Mouse (Mus musculus) cortical plate, adult 2 months (tissue): ENCODE data around the gene Adgrg3. TPM values are rescaled to one million over a fixed set of nuclear protein-coding genes. Genes with fewer than 3 reads are reported as not detected.
"Not testable (repeated sequence)": the region's sequence is repeated elsewhere in the genome, so short reads cannot be mapped to it uniquely, and the experiment has no call there.

ENCODE experiments used
- H3K27ac ChIP-seq: fragments of 200-500 bp; 2 replicates; pipeline ENCODE4 v1.5.1; 2012; ENCODE audit warnings: low read length, control low read depth, inconsistent platforms; ENCODE audit not compliant: insufficient read depth
- H3K4me1 ChIP-seq: fragments of 200-500 bp; 2 replicates; pipeline ENCODE4 v1.6.1; 2011; ENCODE audit warnings: low read length; ENCODE audit not compliant: control insufficient read depth, insufficient read depth
- H3K4me3 ChIP-seq: fragments of 200-500 bp; 2 replicates; pipeline ENCODE4 v1.5.1; 2011; ENCODE audit warnings: mild to moderate bottlenecking, low read length, control low read depth; ENCODE audit not compliant: insufficient read depth
- CTCF ChIP-seq: fragments of 200-500 bp; IDR thresholded peaks from 2 replicates; pipeline ENCODE4 v1.5.1; 2011; ENCODE audit warnings: mild to moderate bottlenecking, control low read depth, low read length; ENCODE audit not compliant: insufficient read depth; ENCODE audit errors: extremely low read depth
- POLR2A ChIP-seq: fragments of 200-500 bp; IDR thresholded peaks from 2 replicates; pipeline ENCODE4 v1.6.1; 2011; ENCODE audit warnings: mild to moderate bottlenecking, low read length, control low read depth; ENCODE audit not compliant: insufficient read depth; ENCODE audit errors: extremely low read depth
- polyA plus RNA-seq: library from polyadenylated mRNA; depleted of rRNA; stranded (reverse); fragments of >200 nt; gene quantifications from 2 replicates; pipeline ENCODE4 v1.2.3, GENCODE M21; 2012

The Adgrg3 gene
- polyA plus RNA-seq, 1 experiment: 0.40 TPM

- H3K4me1 ChIP-seq: no peaks in the 10 kb centered on the region
- no peak for TF ChIP-seq POLR2A
- no peak for TF ChIP-seq CTCF
- no peak overlapping the region for H3K27ac ChIP-seq
- H3K4me3 ChIP-seq: no peak overlapping the region
These were observed 2.8 kb downstream of the Adgrg3 start for GRCm38 (mm10) chr8:95020293-95020777.

GRCm38 (mm10) chr8:95020821-95021220 is 3.3 kb downstream of the Adgrg3 start:
- H3K4me1 ChIP-seq: no peaks in the 10 kb centered on the region
- H3K4me3 ChIP-seq: no peak overlapping the region
- TF ChIP-seq CTCF: no peak
- no peak for TF ChIP-seq POLR2A
- H3K27ac ChIP-seq: no peak overlapping the region

GRCm38 (mm10) chr8:95023201-95023600 is 5.7 kb downstream of the Adgrg3 start:
- H3K27ac ChIP-seq: no peak overlapping the region
- no peaks in the 10 kb centered on the region for H3K4me1 ChIP-seq
- no peak overlapping the region for H3K4me3 ChIP-seq
- TF ChIP-seq CTCF (no peak), POLR2A (no peak)

- TF ChIP-seq CTCF: no peak
- no peak for TF ChIP-seq POLR2A
- H3K4me3 ChIP-seq: no peak overlapping the region
These were observed 6.9 kb downstream of the Adgrg3 start for GRCm38 (mm10) chr8:95024387-95024786.

GRCm38 (mm10) chr8:95025421-95025820 is 7.9 kb downstream of the Adgrg3 start:
- Histone ChIP-seq H3K4me3 (no peak overlapping the region), H3K27ac (no peak overlapping the region), H3K4me1 (no peaks in the 10 kb centered on the region)
- TF ChIP-seq POLR2A (no peak), CTCF (peak; percentile 28; the same call in 1 of the 2 replicates)

More at GRCm38 (mm10) chr8:95024387-95024786, 6.9 kb downstream of the Adgrg3 start:
- no peaks in the 10 kb centered on the region for H3K4me1 ChIP-seq
- H3K27ac ChIP-seq: no peak overlapping the region

GRCm38 (mm10) chr8:95028391-95028790 is 10.9 kb downstream of the Adgrg3 start:
- not testable (repeated sequence) for H3K4me3 ChIP-seq, H3K4me1 ChIP-seq, H3K27ac ChIP-seq

- Histone ChIP-seq H3K4me1 (0 out of 2 replicates have a peak, but pooled peaks cover 2% of the 10 kb centered on the region), H3K27ac (no peak overlapping the region)
- TF ChIP-seq CTCF: no peak
- TF ChIP-seq POLR2A: no peak
These were observed 19.8 kb downstream of the Adgrg3 start for GRCm38 (mm10) chr8:95037106-95037925.

GRCm38 (mm10) chr8:95041883-95042784 is 24.6 kb downstream of the Adgrg3 start:
- H3K27ac ChIP-seq: no peak overlapping the region
- no peak for TF ChIP-seq CTCF
- no peak for TF ChIP-seq POLR2A
- 0 out of 2 replicates have a peak, but pooled peaks cover 2% of the 10 kb centered on the region for H3K4me1 ChIP-seq
- no peak overlapping the region for H3K4me3 ChIP-seq

More at GRCm38 (mm10) chr8:95037106-95037925, 19.8 kb downstream of the Adgrg3 start:
- no peak overlapping the region for H3K4me3 ChIP-seq

- H3K4me3 ChIP-seq: no peak overlapping the region
- H3K4me1 ChIP-seq: no peaks in the 10 kb centered on the region; the same call in 1 of the 2 replicates
- H3K27ac ChIP-seq: no peak overlapping the region
- TF ChIP-seq CTCF (no peak), POLR2A (no peak)
These were observed 27.3 kb downstream of the Adgrg3 start for GRCm38 (mm10) chr8:95044811-95045210.

GRCm38 (mm10) chr8:95046982-95047381 is 29.5 kb downstream of the Adgrg3 start:
- TF ChIP-seq POLR2A (no peak), CTCF (no peak)
- Histone ChIP-seq H3K4me3 (no peak overlapping the region), H3K27ac (no peak overlapping the region), H3K4me1 (no peaks in the 10 kb centered on the region; the same call in 1 of the 2 replicates)
